In the genomic region with DNA sequence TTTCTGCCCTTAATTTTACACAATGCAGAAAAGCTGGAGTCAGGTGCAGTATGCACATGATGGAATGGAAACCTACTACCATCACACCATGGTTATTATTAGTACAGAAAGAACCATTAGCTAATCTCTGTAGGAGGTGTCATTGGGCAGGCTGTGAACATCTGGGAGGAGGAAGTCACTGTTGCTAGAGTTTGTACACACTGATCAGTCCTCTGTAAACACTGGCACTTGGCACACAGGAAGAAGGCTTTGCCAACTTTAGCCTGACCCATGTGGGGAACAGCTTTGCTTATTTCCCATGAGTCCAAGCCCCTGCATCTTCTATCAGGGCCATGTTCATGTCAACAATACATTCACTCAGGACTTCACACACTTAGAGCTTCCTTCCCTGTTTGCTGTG, we compare ENCODE assay signal across 40 mouse cellular contexts. TPM values are rescaled to one million over a fixed set of nuclear protein-coding genes. Genes with fewer than 3 reads are reported as not detected.
A peak's percentile ranks its signal among the peaks of the same experiment; 100 is the strongest.
DNase-seq lines count a peak whose midpoint lies in the region; ATAC-seq and TF ChIP-seq lines count a peak whose summit lies in the region.
"Had no signal": no experiment of that assay in that cellular context is flagged by ENCODE, and none has a peak within 500 bp of the region (broad histone marks: within the 10 kb centered on the region; RNA-seq: fewer than 3 reads in every experiment).

No protein-coding gene starts in this region.

- TF ChIP-seq EP300 in heart, postnatal 0 days (IDR thresholded peaks at IDR 0.05; ENCODE audit: low read depth) = no peak

- no peak overlapping the region for H3K4me3 ChIP-seq in heart, postnatal 0 days (ENCODE audit: low read depth, low read length)
- no peak overlapping the region for H3K4me3 ChIP-seq in heart, embryonic 10.5 days
- no peak overlapping the region for H3K4me3 ChIP-seq in lung, embryonic 16.5 days (ENCODE audit: low read length)
- H3K4me3 ChIP-seq in forebrain, embryonic 15.5 days = no peak overlapping the region
- H3K4me3 ChIP-seq: erythroblast, embryonic 14.5 days; hindbrain, embryonic 15.5 days; kidney, embryonic 15.5 days; layer of hippocampus, adult 2 months; limb, embryonic 10.5 days; limb, embryonic 15.5 days; liver, embryonic 15.5 days; megakaryocyte, embryonic 14.5 days; midbrain, embryonic 12.5 days had no signal

- no peaks in the 10 kb centered on the region for H3K9me3 ChIP-seq in heart, postnatal 0 days (replicated peaks; ENCODE audit: control insufficient read depth, low read length)
- no peaks in the 10 kb centered on the region for H3K9me3 ChIP-seq in heart, embryonic 10.5 days
- no peaks in the 10 kb centered on the region for H3K9me3 ChIP-seq in lung, embryonic 16.5 days (ENCODE audit: control insufficient read depth, low read length)
- no peaks in the 10 kb centered on the region for H3K9me3 ChIP-seq in forebrain, embryonic 15.5 days
- H3K9me3 ChIP-seq: G1E; hindbrain, embryonic 15.5 days; kidney, embryonic 15.5 days; limb, embryonic 10.5 days; limb, embryonic 15.5 days; liver, embryonic 15.5 days; megakaryocyte, embryonic 14.5 days; midbrain, embryonic 12.5 days had no signal

- no peak overlapping the region for H3K4me2 ChIP-seq in heart, postnatal 0 days (ENCODE audit: low read depth, low read length)
- H3K4me2 ChIP-seq in lung, embryonic 16.5 days (ENCODE audit: low read depth, low read length) = no peak overlapping the region
- H3K4me2 ChIP-seq in forebrain, embryonic 15.5 days (replicated peaks) = no peak overlapping the region
- H3K4me2 ChIP-seq: heart, embryonic 11.5 days; hindbrain, embryonic 15.5 days; kidney, embryonic 15.5 days; limb, embryonic 15.5 days; liver, embryonic 15.5 days; midbrain, embryonic 12.5 days had no signal

- H3K36me3 ChIP-seq in heart, postnatal 0 days (replicated peaks; ENCODE audit: control insufficient read depth, insufficient read depth, low read length) = no peaks in the 10 kb centered on the region
- no peaks in the 10 kb centered on the region for H3K36me3 ChIP-seq in heart, embryonic 10.5 days
- no peaks in the 10 kb centered on the region for H3K36me3 ChIP-seq in lung, embryonic 16.5 days (ENCODE audit: control insufficient read depth, insufficient read depth, low read length)
- H3K36me3 ChIP-seq in forebrain, embryonic 15.5 days = no peaks in the 10 kb centered on the region
- H3K36me3 ChIP-seq: G1E; hindbrain, embryonic 15.5 days; kidney, embryonic 15.5 days; limb, embryonic 10.5 days; limb, embryonic 15.5 days; liver, embryonic 15.5 days; midbrain, embryonic 12.5 days had no signal

- ATAC-seq in heart, postnatal 0 days (ENCODE audit: insufficient read depth, low read depth) = peak; percentile 51; the same call in 1 of the 2 replicates
- ATAC-seq in common myeloid progenitor, adult 5-6 weeks (replicated peaks; ENCODE audit: low read depth, poor library complexity, severe bottlenecking) = 0 out of 2 replicates have a peak, but pooled peaks have one; percentile 45
- ATAC-seq in lung, embryonic 16.5 days (ENCODE audit: low read depth) = peak; percentile 71
- ATAC-seq in forebrain, embryonic 15.5 days (replicated peaks) = no peak
- ATAC-seq: forebrain, postnatal 0 days; inflammation-experienced regulatory T-cells, adult 6 months had no signal

- no peak overlapping the region for H3K27ac ChIP-seq in heart, postnatal 0 days (ENCODE audit: low read depth)
- no peak overlapping the region for H3K27ac ChIP-seq in heart, embryonic 10.5 days
- H3K27ac ChIP-seq in lung, embryonic 16.5 days (ENCODE audit: low read length) = no peak overlapping the region
- H3K27ac ChIP-seq in forebrain, embryonic 15.5 days (replicated peaks) = no peak overlapping the region
- H3K27ac ChIP-seq: hindbrain, embryonic 15.5 days; kidney, embryonic 15.5 days; layer of hippocampus, adult 2 months; limb, embryonic 10.5 days; limb, embryonic 15.5 days; liver, embryonic 15.5 days; midbrain, embryonic 12.5 days had no signal

- no peak for DNase-seq in heart, postnatal 0 days (ENCODE audit: low spot score)
- DNase-seq in heart, embryonic 10.5 days (ENCODE audit: low spot score) = no peak
- peak; percentile 73 for DNase-seq in lung, postnatal 36 days
- DNase-seq in right cerebral cortex, adult 2 months (ENCODE audit: low spot score in 2 of 2) = no peak
- no peak for DNase-seq in testis, postnatal 10 days (ENCODE audit: low spot score)
- DNase-seq: adrenal gland, adult 8-10 months; cerebellum, adult 11 months; cerebellum, adult 9-10 months; forebrain, postnatal 0 days; gastrocnemius, postnatal 10 days; heart, postnatal 4 days; kidney, adult 11 months; kidney, postnatal 36 days; layer of hippocampus, postnatal 36 days; spleen, adult 18-20 months; thymus, adult 18-20 months; thymus, postnatal 25 days had no signal

- TF ChIP-seq CTCF in heart, postnatal 0 days (IDR thresholded peaks at IDR 0.05; ENCODE audit: low read depth) = no peak

- H3K9ac ChIP-seq in heart, postnatal 0 days (replicated peaks; ENCODE audit: low read depth, low read length) = no peak overlapping the region
- no peak overlapping the region for H3K9ac ChIP-seq in lung, embryonic 16.5 days (ENCODE audit: low read length)
- no peak overlapping the region for H3K9ac ChIP-seq in forebrain, embryonic 15.5 days (replicated peaks)
- H3K9ac ChIP-seq: forebrain, postnatal 0 days; hindbrain, embryonic 15.5 days; kidney, embryonic 15.5 days; limb, embryonic 15.5 days; liver, embryonic 15.5 days; midbrain, embryonic 12.5 days had no signal

- no peaks in the 10 kb centered on the region for H3K4me1 ChIP-seq in heart, postnatal 0 days (ENCODE audit: control insufficient read depth, insufficient read depth)
- no peaks in the 10 kb centered on the region for H3K4me1 ChIP-seq in heart, embryonic 10.5 days
- 0 out of 2 replicates have a peak, but pooled peaks cover 2% of the 10 kb centered on the region for H3K4me1 ChIP-seq in lung, embryonic 16.5 days (replicated peaks; ENCODE audit: control insufficient read depth, insufficient read depth, low read length)
- no peaks in the 10 kb centered on the region for H3K4me1 ChIP-seq in forebrain, embryonic 15.5 days
- H3K4me1 ChIP-seq: kidney, embryonic 15.5 days; limb, embryonic 15.5 days; liver, embryonic 15.5 days had no signal

- no peaks in the 10 kb centered on the region for H3K27me3 ChIP-seq in heart, postnatal 0 days (ENCODE audit: control insufficient read depth, insufficient read depth, low read length)
- H3K27me3 ChIP-seq in heart, embryonic 10.5 days (ENCODE audit: insufficient read depth, poor library complexity, severe bottlenecking) = peaks cover 10% of the 10 kb centered on the region
- H3K27me3 ChIP-seq in lung, embryonic 16.5 days (ENCODE audit: control insufficient read depth, insufficient read depth, low read depth, low read length) = no peaks in the 10 kb centered on the region; the same call in 1 of the 2 replicates
- H3K27me3 ChIP-seq in forebrain, embryonic 15.5 days = no peaks in the 10 kb centered on the region
- H3K27me3 ChIP-seq: hindbrain, embryonic 15.5 days; kidney, embryonic 15.5 days had no signal

RNA-seq across cellular contexts. Expression of a gene that starts 5.4 kb away (rescaled TPM):
- not detected in 2 replicates for total RNA-seq in heart, postnatal 0 days (2014; rRNA removed; ENCODE audit: low replicate concordance)
- polyA plus RNA-seq in heart, postnatal 0 days (2015; fragmentation: Nextera tagmentation; extraction: Ambion mirVana) = not detected in 2 replicates
- polyA plus RNA-seq in heart, embryonic 10.5 days (2016; fragmentation: Nextera tagmentation; extraction: Ambion mirVana) = 0.32 and 2.5 TPM in 2 replicates
- total RNA-seq in common myeloid progenitor, adult 5-6 weeks (2017) = not detected in 2 replicates
- polyA plus RNA-seq in lung, embryonic 16.5 days (2015; fragmentation: Nextera tagmentation; extraction: Ambion mirVana) = 50.3 and 55.9 TPM in 2 replicates
- polyA plus RNA-seq in forebrain, embryonic 15.5 days (2015; fragmentation: Nextera tagmentation; extraction: Ambion mirVana) = 3.2 and 3.4 TPM in 2 replicates
- total RNA-seq: adrenal gland, adult 8-10 months; G1E; gastrocnemius, postnatal 10 days; heart, postnatal 4 days; layer of hippocampus, adult 2 months; layer of hippocampus, postnatal 36 days; left cerebral cortex, postnatal 10 days; monocyte, adult 5-6 weeks had no signal
- polyA plus RNA-seq: C2C12; cortical plate, adult 2 months; erythroblast, embryonic 14.5 days; G1E; gonadal fat pad, adult 2 months; inflammation-experienced regulatory T-cells, adult 6 months; liver, embryonic 15.5 days had no signal

RNA-seq across cellular contexts. Expression of a gene that starts 46.3 kb away (rescaled TPM):
- total RNA-seq in heart, postnatal 0 days (2014; rRNA removed; ENCODE audit: low replicate concordance) = not detected in 2 replicates
- not detected in 2 replicates for polyA plus RNA-seq in heart, postnatal 0 days (2015; fragmentation: Nextera tagmentation; extraction: Ambion mirVana)
- not detected in 2 replicates for polyA plus RNA-seq in heart, embryonic 10.5 days (2016; fragmentation: Nextera tagmentation; extraction: Ambion mirVana)
- total RNA-seq in common myeloid progenitor, adult 5-6 weeks (2017) = not detected in 2 replicates
- 3.2 and 3.4 TPM in 2 replicates for polyA plus RNA-seq in lung, embryonic 16.5 days (2015; fragmentation: Nextera tagmentation; extraction: Ambion mirVana)
- polyA plus RNA-seq in forebrain, embryonic 15.5 days (2015; fragmentation: Nextera tagmentation; extraction: Ambion mirVana) = 0.08 TPM in 1 of 2 replicates, not detected in the other
- total RNA-seq: adrenal gland, adult 8-10 months; forebrain, postnatal 0 days; G1E; gastrocnemius, postnatal 10 days; heart, postnatal 4 days; layer of hippocampus, adult 2 months; layer of hippocampus, postnatal 36 days; left cerebral cortex, postnatal 10 days; monocyte, adult 5-6 weeks had no signal
- polyA plus RNA-seq: C2C12; cortical plate, adult 2 months; embryonic facial prominence, embryonic 14.5 days; erythroblast, embryonic 14.5 days; forebrain, embryonic 11.5 days; G1E; gonadal fat pad, adult 2 months; heart, embryonic 11.5 days; hindbrain, embryonic 15.5 days; inflammation-experienced regulatory T-cells, adult 6 months; kidney, embryonic 15.5 days; limb, embryonic 10.5 days; midbrain, embryonic 12.5 days; neural tube, embryonic 14.5 days had no signal

Comparison
In these comparisons a context has a peak if more than half of its experiments do, and no peak if none do; other contexts are left out.
1. RNA of a gene that starts 5.4 kb away (polyA plus RNA-seq): 50.3 to 55.9 TPM in lung, embryonic 16.5 days; 3.2 to 3.4 TPM in forebrain, embryonic 15.5 days, 0.32 to 2.5 TPM in heart, embryonic 10.5 days and not detected in heart, postnatal 0 days; every median in the first group is over 10 times any median in the second.